Mouse (Mus musculus) small intestine, adult 2 months (tissue): ENCODE measurements around the gene Tet2. TPM values are rescaled to one million over a fixed set of nuclear protein-coding genes. Genes with fewer than 3 reads are reported as not detected.

Source experiments
- H3K27ac ChIP-seq: fragments of 200-500 bp; 2 replicates; pipeline ENCODE4 v1.5.1; 2012; ENCODE audit warnings: low read depth, low read length, control low read depth, inconsistent platforms; ENCODE audit not compliant: insufficient read depth
- H3K27me3 ChIP-seq: fragments of 200-500 bp; 2 replicates; pipeline ENCODE4 v1.6.1; 2012; ENCODE audit warnings: mild to moderate bottlenecking, moderate library complexity, low read length, inconsistent platforms; ENCODE audit not compliant: control insufficient read depth, insufficient read depth
- H3K36me3 ChIP-seq: fragments of 200-500 bp; 2 replicates; pipeline ENCODE4 v1.6.1; 2012; ENCODE audit warnings: mild to moderate bottlenecking, low read length, control low read depth, inconsistent platforms; ENCODE audit not compliant: control insufficient read depth, insufficient read depth
- H3K4me1 ChIP-seq: fragments of 200-500 bp; 2 replicates; pipeline ENCODE4 v1.6.1; 2012; ENCODE audit warnings: low read length, inconsistent platforms, mixed read lengths; ENCODE audit not compliant: control insufficient read depth, insufficient read depth, insufficient read length
- H3K4me3 ChIP-seq: fragments of 200-500 bp; 2 replicates; pipeline ENCODE4 v1.5.1; 2012; ENCODE audit warnings: low read depth, mild to moderate bottlenecking, control low read depth, inconsistent platforms, low read length, moderate library complexity
- CTCF ChIP-seq: fragments of 200-500 bp; IDR thresholded peaks from 2 replicates; pipeline ENCODE4 v1.5.1; 2012; ENCODE audit warnings: low read depth, mild to moderate bottlenecking, control low read depth, inconsistent platforms, low read length, moderate library complexity, mixed read lengths; ENCODE audit not compliant: insufficient replicate concordance, insufficient read length; ENCODE audit errors: extremely low read depth
- POLR2A ChIP-seq: fragments of 200-500 bp; IDR thresholded peaks from 2 replicates; pipeline ENCODE4 v1.6.1; 2012; ENCODE audit warnings: low read depth, mild to moderate bottlenecking, control low read depth, inconsistent platforms, low read length, moderate library complexity
- WGBS: fragments of 180-500 bp; shearing (Covaris S2); methylation state at CpG from one replicate; pipeline ENCODE4 v1.1.7; 2018; 5-methylcytosine and 5-hydroxymethylcytosine counted together
- polyA plus RNA-seq: library from polyadenylated mRNA; depleted of rRNA; stranded (reverse); fragments of >200 nt; gene quantifications from 2 replicates; pipeline ENCODE4 v1.2.3, GENCODE M21; 2012

Tet2 gene
- polyA plus RNA-seq, 1 experiment, result 8.7 TPM

GRCm38 (mm10) chr3:133535644-133536043 is 9.3 kb downstream of the Tet2 start:
- H3K4me1 ChIP-seq, result peaks cover 6% of the 10 kb centered on the region; the same call in 1 of the 2 replicates
- no peaks in the 10 kb centered on the region for H3K27me3 ChIP-seq
- 83% methylated on average over 6 of the region's 6 CpGs for WGBS

GRCm38 (mm10) chr3:133534066-133534465 is 10.9 kb downstream of the Tet2 start:
- Histone ChIP-seq H3K4me1 (peaks cover 6% of the 10 kb centered on the region; the same call in 1 of the 2 replicates), H3K36me3 (peaks cover 3% of the 10 kb centered on the region; the same call in 1 of the 2 replicates), H3K4me3 (no peak overlapping the region), H3K27ac (no peak overlapping the region), H3K27me3 (no peaks in the 10 kb centered on the region)
- 38% methylated on average over 6 of the region's 6 CpGs for WGBS
- TF ChIP-seq POLR2A (no peak), CTCF (no peak)

More at GRCm38 (mm10) chr3:133535644-133536043, 9.3 kb downstream of the Tet2 start:
- Histone ChIP-seq H3K4me3 (no peak overlapping the region), H3K27ac (no peak overlapping the region), H3K36me3 (peaks cover 3% of the 10 kb centered on the region; the same call in 1 of the 2 replicates)
- TF ChIP-seq CTCF (no peak), POLR2A (no peak)

GRCm38 (mm10) chr3:133533272-133533995 is 11.5 kb downstream of the Tet2 start:
- TF ChIP-seq CTCF, result no peak
- 83% methylated on average over 11 of the region's 11 CpGs for WGBS

GRCm38 (mm10) chr3:133532806-133533205 is 12.1 kb downstream of the Tet2 start:
- TF ChIP-seq POLR2A, result no peak
- TF ChIP-seq CTCF, result no peak
- no peaks in the 10 kb centered on the region for H3K27me3 ChIP-seq
- H3K4me1 ChIP-seq, result peaks cover 6% of the 10 kb centered on the region; the same call in 1 of the 2 replicates
- no peak overlapping the region for H3K27ac ChIP-seq
- WGBS, result 81% methylated on average over 3 of the region's 3 CpGs
- H3K36me3 ChIP-seq, result no peaks in the 10 kb centered on the region
- H3K4me3 ChIP-seq, result no peak overlapping the region

More at GRCm38 (mm10) chr3:133533272-133533995, 11.5 kb downstream of the Tet2 start:
- Histone ChIP-seq H3K27ac (no peak overlapping the region), H3K4me3 (no peak overlapping the region), H3K4me1 (peaks cover 6% of the 10 kb centered on the region; the same call in 1 of the 2 replicates), H3K27me3 (no peaks in the 10 kb centered on the region), H3K36me3 (0 out of 2 replicates have a peak, but pooled peaks cover 1% of the 10 kb centered on the region)

GRCm38 (mm10) chr3:133532252-133532651 is 12.7 kb downstream of the Tet2 start:
- H3K27ac ChIP-seq, result no peak overlapping the region
- 83% methylated on average over 6 of the region's 6 CpGs for WGBS

GRCm38 (mm10) chr3:133531101-133531500 is 13.8 kb downstream of the Tet2 start:
- Histone ChIP-seq H3K4me3 (no peak overlapping the region), H3K4me1 (peaks cover 6% of the 10 kb centered on the region; the same call in 1 of the 2 replicates), H3K36me3 (no peaks in the 10 kb centered on the region), H3K27ac (no peak overlapping the region), H3K27me3 (no peaks in the 10 kb centered on the region)
- WGBS, result 39% methylated on average over 2 of the region's 2 CpGs
- TF ChIP-seq CTCF, result no peak
- no peak for TF ChIP-seq POLR2A

More at GRCm38 (mm10) chr3:133532252-133532651, 12.7 kb downstream of the Tet2 start:
- TF ChIP-seq CTCF, result no peak
- TF ChIP-seq POLR2A, result no peak
- Histone ChIP-seq H3K4me1 (peaks cover 6% of the 10 kb centered on the region; the same call in 1 of the 2 replicates), H3K27me3 (no peaks in the 10 kb centered on the region), H3K4me3 (no peak overlapping the region), H3K36me3 (no peaks in the 10 kb centered on the region)

GRCm38 (mm10) chr3:133530664-133531063 is 14.3 kb downstream of the Tet2 start:
- 38% methylated on average over 3 of the region's 3 CpGs for WGBS
- no peaks in the 10 kb centered on the region for H3K36me3 ChIP-seq
- H3K4me3 ChIP-seq, result no peak overlapping the region
- no peaks in the 10 kb centered on the region for H3K27me3 ChIP-seq
- TF ChIP-seq POLR2A (no peak), CTCF (no peak)
- peaks cover 6% of the 10 kb centered on the region; the same call in 1 of the 2 replicates for H3K4me1 ChIP-seq
- no peak overlapping the region for H3K27ac ChIP-seq
